Mouse (Mus musculus) MEL (cell line): ENCODE results near the gene Pla2g1b. TPM values are rescaled to one million over a fixed set of nuclear protein-coding genes. Genes with fewer than 3 reads are reported as not detected.
"Not testable (repeated sequence)": the region's sequence is repeated elsewhere in the genome, so short reads cannot be mapped to it uniquely, and the experiment has no call there.

Experiments used
- DNase-seq: peaks from one replicate; pipeline ENCODE4 v3.0.0; 2011; ENCODE audit warnings: low read depth, low spot score
- H3K27ac ChIP-seq: 2 replicates; pipeline ENCODE4 v1.5.1; 2012; ENCODE audit warnings: low read depth, mild to moderate bottlenecking, control low read depth, low read length, moderate library complexity; ENCODE audit not compliant: control insufficient read depth
- H3K27me3 ChIP-seq, 2 experiments: fragments of 150-350 bp in 1 of 2; sonication (generic) in 1 of 2; 2 replicates each; pipeline ENCODE4 v1.6.1; 2012; ENCODE audit warnings: low read length in 2 of 2, mild to moderate bottlenecking in 2 of 2, improper control_type of control experiment in 1 of 2, moderate library complexity in 1 of 2; ENCODE audit not compliant: insufficient read depth in 2 of 2, control insufficient read depth in 1 of 2
- H3K36me3 ChIP-seq, 2 experiments: 2 replicates each; pipeline ENCODE4 v1.6.1; 2012 to 2014; ENCODE audit warnings: low read length in 2 of 2, improper control_type of control experiment in 1 of 2, inconsistent platforms in 1 of 2, mild to moderate bottlenecking in 1 of 2; ENCODE audit not compliant: insufficient read depth in 2 of 2, control insufficient read depth in 1 of 2
- H3K4me1 ChIP-seq, 2 experiments: fragments of 150-350 bp in 1 of 2; sonication (generic) in 1 of 2; 2 replicates each; pipeline ENCODE4 v1.6.1; 2012; ENCODE audit warnings: low read length in 2 of 2, improper control_type of control experiment in 1 of 2, mild to moderate bottlenecking in 1 of 2; ENCODE audit not compliant: insufficient read depth in 2 of 2, control insufficient read depth in 1 of 2
- H3K4me3 ChIP-seq, 2 experiments: fragments of 150-350 bp in 1 of 2; sonication (generic) in 1 of 2; 2 replicates each; pipeline ENCODE4 v1.5.1; 2012; ENCODE audit warnings: low read depth in 2 of 2, low read length in 2 of 2, mild to moderate bottlenecking in 2 of 2, moderate library complexity in 2 of 2, control low read depth in 1 of 2, improper control_type of control experiment in 1 of 2; ENCODE audit not compliant: control insufficient read depth in 1 of 2, insufficient read depth in 1 of 2
- H3K79me2 ChIP-seq: 2 replicates; pipeline ENCODE4 v1.6.1; 2012; ENCODE audit warnings: mild to moderate bottlenecking, low read length, moderate library complexity; ENCODE audit not compliant: control insufficient read depth, poor library complexity, insufficient read depth
- H3K9ac ChIP-seq: 2 replicates; pipeline ENCODE4 v1.6.1; 2012; ENCODE audit warnings: low read depth, mild to moderate bottlenecking, control low read depth, low read length, moderate library complexity; ENCODE audit not compliant: control insufficient read depth, poor library complexity, severe bottlenecking
- H3K9me3 ChIP-seq: fragments of 150-350 bp; sonication (generic); replicated peaks from 2 replicates; pipeline ENCODE4 v1.6.1; 2012; ENCODE audit warnings: mild to moderate bottlenecking, low read length, improper control_type of control experiment, moderate library complexity; ENCODE audit not compliant: insufficient read depth
- CHD1 ChIP-seq: IDR thresholded peaks from 2 replicates; pipeline ENCODE4 v1.6.1; 2012; ENCODE audit warnings: low read depth, mild to moderate bottlenecking, inconsistent platforms, low read length, improper control_type of control experiment
- CHD2 ChIP-seq: IDR thresholded peaks from 2 replicates; pipeline ENCODE4 v1.6.1; 2011; ENCODE audit warnings: low read length, improper control_type of control experiment
- ELF1 ChIP-seq: IDR thresholded peaks from 2 replicates; pipeline ENCODE4 v1.6.1; 2014; ENCODE audit warnings: low read depth, mild to moderate bottlenecking, inconsistent platforms, low read length, improper control_type of control experiment, moderate library complexity
- GABPA ChIP-seq: IDR thresholded peaks from 2 replicates; pipeline ENCODE4 v1.6.1; 2012; ENCODE audit warnings: low read depth, mild to moderate bottlenecking, inconsistent platforms, low read length, improper control_type of control experiment, moderate library complexity
- HCFC1 ChIP-seq: IDR thresholded peaks from 2 replicates; pipeline ENCODE4 v1.6.1; 2012; ENCODE audit warnings: low read depth, mild to moderate bottlenecking, inconsistent platforms, low read length, improper control_type of control experiment, moderate library complexity
- KAT2A ChIP-seq: conservative IDR thresholded peaks from 2 replicates; pipeline ENCODE4 v1.6.1; 2012; ENCODE audit warnings: low read depth, low read length, improper control_type of control experiment, inconsistent platforms
- MAX ChIP-seq: IDR thresholded peaks from 2 replicates; pipeline ENCODE4 v1.6.1; 2011; ENCODE audit warnings: low read length, improper control_type of control experiment
- MYB ChIP-seq: IDR thresholded peaks from 2 replicates; pipeline ENCODE4 v1.6.1; 2011; ENCODE audit warnings: mild to moderate bottlenecking, low read depth, low read length, improper control_type of control experiment
- POLR2A ChIP-seq, 2 experiments: IDR thresholded peaks; 2 replicates each; pipeline ENCODE4 v1.6.1; 2011 to 2012; ENCODE audit warnings: low read length in 2 of 2, mild to moderate bottlenecking in 2 of 2, control low read depth in 1 of 2, improper control_type of control experiment in 1 of 2, low read depth in 1 of 2, moderate library complexity in 1 of 2; ENCODE audit not compliant: control insufficient read depth in 1 of 2, insufficient read depth in 1 of 2, poor library complexity in 1 of 2
- POLR2AphosphoS5 ChIP-seq: IDR thresholded peaks from 2 replicates; pipeline ENCODE4 v1.6.1; 2012; ENCODE audit warnings: low read depth, borderline replicate concordance, mild to moderate bottlenecking, inconsistent platforms, low read length, moderate library complexity, mixed read lengths
- TAL1 ChIP-seq: IDR thresholded peaks from 2 replicates; pipeline ENCODE4 v1.6.1; 2012; ENCODE audit warnings: mild to moderate bottlenecking, inconsistent platforms, low read length, moderate library complexity, mixed read lengths
- TBP ChIP-seq: IDR thresholded peaks from 2 replicates; pipeline ENCODE4 v1.8.0; 2011; ENCODE audit warnings: low read depth, low read length, improper control_type of control experiment
- UBTF ChIP-seq: IDR thresholded peaks from 2 replicates; pipeline ENCODE4 v1.6.1; 2012; ENCODE audit warnings: low read depth, mild to moderate bottlenecking, inconsistent platforms, low read length, improper control_type of control experiment, moderate library complexity, borderline replicate concordance; ENCODE audit not compliant: insufficient read depth
- USF1 ChIP-seq: IDR thresholded peaks from 2 replicates; pipeline ENCODE4 v1.6.1; 2014; ENCODE audit warnings: low read depth, mild to moderate bottlenecking, inconsistent platforms, low read length, improper control_type of control experiment, moderate library complexity
- ZKSCAN1 ChIP-seq: IDR thresholded peaks from 2 replicates; pipeline ENCODE4 v1.6.1; 2012; ENCODE audit warnings: low read depth, mild to moderate bottlenecking, inconsistent platforms, low read length, improper control_type of control experiment, moderate library complexity
- polyA plus RNA-seq, 2 experiments: library from polyadenylated mRNA; stranded (reverse) in 1 of 2; unstranded in 1 of 2; fragments of >175 nt in 1 of 2; fragments of >200 nt in 1 of 2; gene quantifications; 2 replicates each; pipeline versions ENCODE4 v1.2.1 to v1.2.4; 2012; ENCODE audit warnings: low replicate concordance in 2 of 2, low read depth in 1 of 2; ENCODE audit not compliant: insufficient read length in 2 of 2, insufficient read depth in 1 of 2, missing spikeins in 1 of 2
- total RNA-seq: library from RNA; depleted of rRNA; stranded (reverse); fragments of 300-350 nt; gene quantifications from 2 replicates; pipeline ENCODE4 v1.2.3, GENCODE M21; 2012

Pla2g1b gene
- total and polyA plus RNA-seq, 3 experiments: 0.58 to 6.6 TPM; not detected in 1

DNA sequence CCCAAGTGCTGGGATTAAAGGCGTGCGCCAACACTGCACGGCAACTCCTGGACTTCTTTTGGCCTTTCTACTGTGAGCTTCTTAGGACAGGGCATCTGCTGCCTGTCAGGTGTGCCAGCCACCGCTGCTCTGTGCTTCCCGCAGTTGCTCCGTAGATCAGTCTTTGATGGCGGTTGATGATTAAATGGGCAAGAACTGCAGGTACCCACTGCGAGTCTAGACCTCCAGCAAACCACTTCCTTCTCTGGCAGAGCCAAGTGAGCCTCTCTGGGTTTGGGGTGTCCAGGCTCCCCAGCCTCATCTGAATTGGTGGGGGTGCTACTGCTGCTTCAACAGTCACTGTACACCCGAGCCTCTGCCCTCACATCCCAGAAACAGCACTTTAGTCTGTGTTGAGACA lies 51.4 kb downstream of the Pla2g1b start:
- no peak overlapping the region for H3K27ac ChIP-seq
- no peak overlapping the region for H3K4me3 ChIP-seq
- DNase-seq: no peak
- H3K9me3 ChIP-seq: no peaks in the 10 kb centered on the region
- no peaks in the 10 kb centered on the region; a peak in 1 of 4 replicates for H3K36me3 ChIP-seq
- TF ChIP-seq ELF1 (no peak), POLR2AphosphoS5 (no peak), KAT2A (no peak), ZKSCAN1 (no peak), CHD2 (no peak), CHD1 (no peak), TAL1 (no peak), POLR2A (IDR thresholded peaks at IDR 0.05; ENCODE audit: control insufficient read depth in 1 of 2, insufficient read depth in 1 of 2, low read depth in 1 of 2, low read length in 2 of 2, poor library complexity in 1 of 2) (no peak), USF1 (no peak)
- TF ChIP-seq, all 39 proteins: peak for 0
- Histone ChIP-seq H3K27me3 (no peaks in the 10 kb centered on the region), H3K9ac (no peak overlapping the region), H3K79me2 (no peaks in the 10 kb centered on the region; the same call in 1 of the 2 replicates), H3K4me1 (no peaks in the 10 kb centered on the region)

GRCm38 (mm10) chr5:115518214-115518613 lies 52.2 kb downstream of the Pla2g1b start:
- H3K4me3 ChIP-seq, H3K9me3 ChIP-seq, H3K36me3 ChIP-seq, H3K27ac ChIP-seq, H3K27me3 ChIP-seq, H3K4me1 ChIP-seq, DNase-seq, H3K9ac ChIP-seq, H3K79me2 ChIP-seq: not testable (repeated sequence)
- peak; percentile 74 for TF ChIP-seq TBP

GRCm38 (mm10) chr5:115520325-115520869 lies 54.3 kb downstream of the Pla2g1b start:
- H3K27ac ChIP-seq: no peak overlapping the region
- H3K4me3 ChIP-seq: no peak overlapping the region
- no peaks in the 10 kb centered on the region for H3K27me3 ChIP-seq
- no peaks in the 10 kb centered on the region; a peak in 1 of 4 replicates for H3K36me3 ChIP-seq
- DNase-seq: no peak
- TF ChIP-seq MAX (no peak), UBTF (no peak), MYB (no peak), GABPA (no peak), HCFC1 (no peak)
- H3K4me1 ChIP-seq: no peaks in the 10 kb centered on the region
- H3K9ac ChIP-seq: no peak overlapping the region
- no peaks in the 10 kb centered on the region; the same call in 1 of the 2 replicates for H3K79me2 ChIP-seq
- no peaks in the 10 kb centered on the region for H3K9me3 ChIP-seq
